Mouse (Mus musculus) CH12.LX (cell line): ENCODE results near the gene Tex28.
"Not testable (repeated sequence)": the region's sequence is repeated elsewhere in the genome, so short reads cannot be mapped to it uniquely, and the experiment has no call there.

Experiments
- BHLHE40 ChIP-seq: IDR thresholded peaks from 2 replicates; pipeline ENCODE4 v1.6.1; 2011; ENCODE audit warnings: mild to moderate bottlenecking, low read depth, low read length, improper control_type of control experiment
- CTCF ChIP-seq, 2 experiments: IDR thresholded peaks in 1 of 2; conservative IDR thresholded peaks in 1 of 2; 2 replicates each; pipeline ENCODE4 v1.5.1; 2011 to 2012; ENCODE audit warnings: low read depth in 2 of 2, low read length in 2 of 2, improper control_type of control experiment in 1 of 2, inconsistent platforms in 1 of 2, mild to moderate bottlenecking in 1 of 2, moderate library complexity in 1 of 2
- EP300 ChIP-seq: IDR thresholded peaks from 2 replicates; pipeline ENCODE4 v1.6.1; 2011; ENCODE audit warnings: low read length, improper control_type of control experiment
- ETS1 ChIP-seq: conservative IDR thresholded peaks from 2 replicates; pipeline ENCODE4 v1.6.1; 2012; ENCODE audit warnings: low read depth, mild to moderate bottlenecking, inconsistent platforms, low read length, improper control_type of control experiment, moderate library complexity
- HCFC1 ChIP-seq: IDR thresholded peaks from 2 replicates; pipeline ENCODE4 v1.6.1; 2012; ENCODE audit warnings: low read depth, mild to moderate bottlenecking, inconsistent platforms, low read length, improper control_type of control experiment
- MAX ChIP-seq: IDR thresholded peaks from 2 replicates; pipeline ENCODE4 v1.6.1; 2011; ENCODE audit warnings: low read length, improper control_type of control experiment
- NRF1 ChIP-seq: IDR thresholded peaks from 2 replicates; pipeline ENCODE4 v1.6.1; 2014; ENCODE audit warnings: low read depth, mild to moderate bottlenecking, inconsistent platforms, low read length, improper control_type of control experiment, moderate library complexity
- POLR2A ChIP-seq: IDR thresholded peaks from 2 replicates; pipeline ENCODE4 v1.6.1; 2011; ENCODE audit warnings: low read depth, mild to moderate bottlenecking, improper control_type of control experiment, low read length
- SIN3A ChIP-seq: IDR thresholded peaks from 2 replicates; pipeline ENCODE4 v1.6.1; 2012; ENCODE audit warnings: low read length, improper control_type of control experiment, inconsistent platforms
- SMC3 ChIP-seq: IDR thresholded peaks from 2 replicates; pipeline ENCODE4 v1.6.1; 2011; ENCODE audit warnings: low read depth, low read length, improper control_type of control experiment
- TBP ChIP-seq: conservative IDR thresholded peaks from 2 replicates; pipeline ENCODE4 v1.6.1; 2011; ENCODE audit warnings: low read depth, low read length, improper control_type of control experiment
- USF1 ChIP-seq: IDR thresholded peaks from 2 replicates; pipeline ENCODE4 v1.6.1; 2014; ENCODE audit warnings: low read depth, mild to moderate bottlenecking, inconsistent platforms, low read length, improper control_type of control experiment
- ZC3H11A ChIP-seq: IDR thresholded peaks from 2 replicates; pipeline ENCODE4 v1.6.1; 2012; ENCODE audit warnings: low read depth, mild to moderate bottlenecking, inconsistent platforms, low read length, improper control_type of control experiment
- ZMIZ1 ChIP-seq: IDR thresholded peaks from 2 replicates; pipeline ENCODE4 v1.6.1; 2012; ENCODE audit warnings: low read depth, mild to moderate bottlenecking, inconsistent platforms, low read length, improper control_type of control experiment

DNA sequence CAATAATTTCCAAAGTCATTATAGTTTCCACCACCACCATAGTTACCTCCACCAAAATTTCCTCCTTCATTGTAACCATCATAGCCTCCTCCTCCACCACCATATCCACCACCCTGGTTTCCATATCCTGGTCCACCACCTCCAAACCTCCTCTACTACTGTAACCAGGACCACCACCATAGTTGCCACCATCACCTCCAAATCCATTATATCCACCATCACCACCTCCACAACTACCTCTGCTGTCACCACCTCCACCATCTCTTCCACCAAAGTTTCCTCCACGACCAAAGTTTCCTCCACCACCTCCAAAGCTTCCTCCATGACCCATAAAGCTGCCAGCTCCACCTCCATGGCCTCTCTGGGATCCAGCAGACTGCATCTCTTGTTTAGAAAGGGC is 32.4 kb downstream of the Tex28 start, which contains the start of gene Mecp2:
- TF ChIP-seq POLR2A; SMC3; HCFC1; MAX; NRF1; CTCF (conservative IDR thresholded peaks at IDR 0.05 in 1 of 2, IDR thresholded peaks at IDR 0.05 in 1 of 2; ENCODE audit: low read depth in 2 of 2, low read length in 2 of 2); SIN3A; ZC3H11A; ZMIZ1; BHLHE40; ETS1; USF1; EP300; TBP: not testable (repeated sequence)
